Mouse (Mus musculus) hematopoietic stem cell, adult 5-6 weeks (primary cell): ENCODE measurements around the gene E030030I06Rik. TPM values are rescaled to one million over a fixed set of nuclear protein-coding genes. Genes with fewer than 3 reads are reported as not detected.
"Not testable (repeated sequence)": the region's sequence is repeated elsewhere in the genome, so short reads cannot be mapped to it uniquely, and the experiment has no call there.

Experiments used
- ATAC-seq, 2 experiments: fragments of 125-278 bp in 1 of 2; replicated peaks in 1 of 2; 2 replicates each; pipeline ENCODE4 v1.8.0; 2016 to 2017; ENCODE audit warnings: inconsistent platforms in 2 of 2, mild to moderate bottlenecking in 2 of 2, moderate number of reproducible peaks in 2 of 2, low read depth in 1 of 2, moderate TSS enrichment in 1 of 2; ENCODE audit not compliant: low FRiP score in 2 of 2, poor library complexity in 2 of 2, severe bottlenecking in 2 of 2, insufficient read depth in 1 of 2, low TSS enrichment in 1 of 2
- total RNA-seq: library from RNA; stranded (forward); fragments of 172-1452, 232-1000 nt; gene quantifications from 2 replicates; pipeline ENCODE4 v1.2.3, GENCODE M21; 2017

The E030030I06Rik gene
- total RNA-seq, 1 experiment from 2014 or later: 1.7 TPM

GRCm38 (mm10) chr10:22154871-22155799 is 6.1 kb upstream of the E030030I06Rik start:
- no peak for ATAC-seq

GRCm38 (mm10) chr10:22154127-22154526 is 5.1 kb upstream of the E030030I06Rik start:
- not testable (repeated sequence) for ATAC-seq

GRCm38 (mm10) chr10:22153147-22153690 is 4.1 kb upstream of the E030030I06Rik start:
- ATAC-seq: not testable (repeated sequence)

GRCm38 (mm10) chr10:22151863-22152640 is 3.0 kb upstream of the E030030I06Rik start:
- ATAC-seq: not testable (repeated sequence)

GRCm38 (mm10) chr10:22151056-22151862 is 2.2 kb upstream of the E030030I06Rik start:
- ATAC-seq: 0 out of 4 replicates have a peak, but pooled peaks of 1 of the 2 experiments have one; percentile 30

GRCm38 (mm10) chr10:22150593-22150992 is 1.5 kb upstream of the E030030I06Rik start:
- ATAC-seq: no peak; a peak in 1 of 4 replicates

- no peak for ATAC-seq
These were observed 808 bp upstream of the E030030I06Rik start for GRCm38 (mm10) chr10:22149691-22150465.

GRCm38 (mm10) chr10:22148441-22149072 is 513 bp downstream of the E030030I06Rik start:
- peak; percentile 81 to 91 for ATAC-seq

- no peak for ATAC-seq
These were observed 6.1 kb downstream of the E030030I06Rik start for GRCm38 (mm10) chr10:22142926-22143325.

- ATAC-seq: not testable (repeated sequence)
These were observed 6.9 kb downstream of the E030030I06Rik start for GRCm38 (mm10) chr10:22142194-22142593.

GRCm38 (mm10) chr10:22140665-22141280 is 8.3 kb downstream of the E030030I06Rik start:
- ATAC-seq: 0 out of 4 replicates have a peak, but pooled peaks of 1 of the 2 experiments have one; percentile 9

GRCm38 (mm10) chr10:22074531-22074930 is 74.5 kb downstream of the E030030I06Rik start:
- peak in 1 of 2 experiments; percentile 39; a peak in 1 of 4 replicates for ATAC-seq

- ATAC-seq: no peak
These were observed 76.3 kb downstream of the E030030I06Rik start for GRCm38 (mm10) chr10:22072739-22073138.

GRCm38 (mm10) chr10:22070576-22070975 is 78.5 kb downstream of the E030030I06Rik start:
- no peak for ATAC-seq

GRCm38 (mm10) chr10:22070168-22070567 is 78.9 kb downstream of the E030030I06Rik start:
- peak in 1 of 2 experiments; percentile 53; a peak in 2 of 4 replicates for ATAC-seq
